Mouse (Mus musculus) MEL (cell line): ENCODE data around the gene Themis2. TPM values are rescaled to one million over a fixed set of nuclear protein-coding genes. Genes with fewer than 3 reads are reported as not detected.
A peak's percentile ranks its signal among the peaks of the same experiment; 100 is the strongest.

ENCODE experiments used
- DNase-seq: peaks from one replicate; pipeline ENCODE4 v3.0.0; 2011; ENCODE audit warnings: low read depth, low spot score
- H3K27ac ChIP-seq: 2 replicates; pipeline ENCODE4 v1.5.1; 2012; ENCODE audit warnings: low read depth, mild to moderate bottlenecking, control low read depth, low read length, moderate library complexity; ENCODE audit not compliant: control insufficient read depth
- H3K27me3 ChIP-seq, 2 experiments: fragments of 150-350 bp in 1 of 2; sonication (generic) in 1 of 2; 2 replicates each; pipeline ENCODE4 v1.6.1; 2012; ENCODE audit warnings: low read length in 2 of 2, mild to moderate bottlenecking in 2 of 2, improper control_type of control experiment in 1 of 2, moderate library complexity in 1 of 2; ENCODE audit not compliant: insufficient read depth in 2 of 2, control insufficient read depth in 1 of 2
- H3K36me3 ChIP-seq, 2 experiments: 2 replicates each; pipeline ENCODE4 v1.6.1; 2012 to 2014; ENCODE audit warnings: low read length in 2 of 2, improper control_type of control experiment in 1 of 2, inconsistent platforms in 1 of 2, mild to moderate bottlenecking in 1 of 2; ENCODE audit not compliant: insufficient read depth in 2 of 2, control insufficient read depth in 1 of 2
- H3K4me1 ChIP-seq, 2 experiments: fragments of 150-350 bp in 1 of 2; sonication (generic) in 1 of 2; 2 replicates each; pipeline ENCODE4 v1.6.1; 2012; ENCODE audit warnings: low read length in 2 of 2, improper control_type of control experiment in 1 of 2, mild to moderate bottlenecking in 1 of 2; ENCODE audit not compliant: insufficient read depth in 2 of 2, control insufficient read depth in 1 of 2
- H3K4me3 ChIP-seq, 2 experiments: fragments of 150-350 bp in 1 of 2; sonication (generic) in 1 of 2; 2 replicates each; pipeline ENCODE4 v1.5.1; 2012; ENCODE audit warnings: low read depth in 2 of 2, low read length in 2 of 2, mild to moderate bottlenecking in 2 of 2, moderate library complexity in 2 of 2, control low read depth in 1 of 2, improper control_type of control experiment in 1 of 2; ENCODE audit not compliant: control insufficient read depth in 1 of 2, insufficient read depth in 1 of 2
- H3K79me2 ChIP-seq: 2 replicates; pipeline ENCODE4 v1.6.1; 2012; ENCODE audit warnings: mild to moderate bottlenecking, low read length, moderate library complexity; ENCODE audit not compliant: control insufficient read depth, poor library complexity, insufficient read depth
- H3K9ac ChIP-seq: 2 replicates; pipeline ENCODE4 v1.6.1; 2012; ENCODE audit warnings: low read depth, mild to moderate bottlenecking, control low read depth, low read length, moderate library complexity; ENCODE audit not compliant: control insufficient read depth, poor library complexity, severe bottlenecking
- H3K9me3 ChIP-seq: fragments of 150-350 bp; sonication (generic); replicated peaks from 2 replicates; pipeline ENCODE4 v1.6.1; 2012; ENCODE audit warnings: mild to moderate bottlenecking, low read length, improper control_type of control experiment, moderate library complexity; ENCODE audit not compliant: insufficient read depth
- BHLHE40 ChIP-seq: IDR thresholded peaks from 2 replicates; pipeline ENCODE4 v1.6.1; 2012; ENCODE audit warnings: low read depth, mild to moderate bottlenecking, inconsistent platforms, low read length, improper control_type of control experiment, borderline replicate concordance
- CHD1 ChIP-seq: IDR thresholded peaks from 2 replicates; pipeline ENCODE4 v1.6.1; 2012; ENCODE audit warnings: low read depth, mild to moderate bottlenecking, inconsistent platforms, low read length, improper control_type of control experiment
- CHD2 ChIP-seq: IDR thresholded peaks from 2 replicates; pipeline ENCODE4 v1.6.1; 2011; ENCODE audit warnings: low read length, improper control_type of control experiment
- CTCF ChIP-seq, 3 experiments: IDR thresholded peaks in 2 of 3; conservative IDR thresholded peaks in 1 of 3; 2 replicates each; pipeline ENCODE4 v1.5.1; 2011 to 2012; ENCODE audit warnings: low read length in 3 of 3, low read depth in 2 of 3, mild to moderate bottlenecking in 2 of 3, improper control_type of control experiment in 1 of 3, inconsistent platforms in 1 of 3, mixed read lengths in 1 of 3, moderate library complexity in 1 of 3; ENCODE audit not compliant: control insufficient read depth in 1 of 3, insufficient read depth in 1 of 3, poor library complexity in 1 of 3, severe bottlenecking in 1 of 3
- E2F4 ChIP-seq: IDR thresholded peaks from 2 replicates; pipeline ENCODE4 v1.6.1; 2011; ENCODE audit warnings: low read depth, low read length, improper control_type of control experiment, borderline replicate concordance
- ELF1 ChIP-seq: IDR thresholded peaks from 2 replicates; pipeline ENCODE4 v1.6.1; 2014; ENCODE audit warnings: low read depth, mild to moderate bottlenecking, inconsistent platforms, low read length, improper control_type of control experiment, moderate library complexity
- EP300 ChIP-seq, 2 experiments: IDR thresholded peaks; 2 replicates each; pipeline ENCODE4 v1.6.1; 2011; ENCODE audit warnings: improper control_type of control experiment in 2 of 2, low read length in 2 of 2, low read depth in 1 of 2, mild to moderate bottlenecking in 1 of 2
- ETS1 ChIP-seq: IDR thresholded peaks from 2 replicates; pipeline ENCODE4 v1.6.1; 2012; ENCODE audit warnings: low read depth, mild to moderate bottlenecking, inconsistent platforms, low read length, improper control_type of control experiment, moderate library complexity
- HCFC1 ChIP-seq: IDR thresholded peaks from 2 replicates; pipeline ENCODE4 v1.6.1; 2012; ENCODE audit warnings: low read depth, mild to moderate bottlenecking, inconsistent platforms, low read length, improper control_type of control experiment, moderate library complexity
- JUND ChIP-seq: IDR thresholded peaks from 2 replicates; pipeline ENCODE4 v1.6.1; 2011; ENCODE audit warnings: low read depth, mild to moderate bottlenecking, improper control_type of control experiment, low read length
- KAT2A ChIP-seq: conservative IDR thresholded peaks from 2 replicates; pipeline ENCODE4 v1.6.1; 2012; ENCODE audit warnings: low read depth, low read length, improper control_type of control experiment, inconsistent platforms
- MAX ChIP-seq: IDR thresholded peaks from 2 replicates; pipeline ENCODE4 v1.6.1; 2011; ENCODE audit warnings: low read length, improper control_type of control experiment
- MAZ ChIP-seq: IDR thresholded peaks from 2 replicates; pipeline ENCODE4 v1.6.1; 2012; ENCODE audit warnings: low read depth, mild to moderate bottlenecking, inconsistent platforms, low read length, improper control_type of control experiment
- MEF2A ChIP-seq: IDR thresholded peaks from 2 replicates; pipeline ENCODE4 v1.6.1; 2014; ENCODE audit warnings: low read depth, mild to moderate bottlenecking, inconsistent platforms, low read length, improper control_type of control experiment; ENCODE audit not compliant: poor library complexity, insufficient replicate concordance, severe bottlenecking; ENCODE audit errors: extremely low read depth
- MYB ChIP-seq: IDR thresholded peaks from 2 replicates; pipeline ENCODE4 v1.6.1; 2011; ENCODE audit warnings: mild to moderate bottlenecking, low read depth, low read length, improper control_type of control experiment
- MYC ChIP-seq: IDR thresholded peaks from 2 replicates; pipeline ENCODE4 v1.6.1; 2011; ENCODE audit warnings: low read depth, mild to moderate bottlenecking, low read length, improper control_type of control experiment, moderate library complexity
- NELFE ChIP-seq: IDR thresholded peaks from 2 replicates; pipeline ENCODE4 v1.6.1; 2011; ENCODE audit warnings: low read depth, low read length, improper control_type of control experiment
- NRF1 ChIP-seq: IDR thresholded peaks from 2 replicates; pipeline ENCODE4 v1.6.1; 2014; ENCODE audit warnings: low read depth, mild to moderate bottlenecking, inconsistent platforms, low read length, improper control_type of control experiment, moderate library complexity; ENCODE audit not compliant: poor library complexity, insufficient read depth, severe bottlenecking
- POLR2A ChIP-seq, 2 experiments: IDR thresholded peaks; 2 replicates each; pipeline ENCODE4 v1.6.1; 2011 to 2012; ENCODE audit warnings: low read length in 2 of 2, mild to moderate bottlenecking in 2 of 2, control low read depth in 1 of 2, improper control_type of control experiment in 1 of 2, low read depth in 1 of 2, moderate library complexity in 1 of 2; ENCODE audit not compliant: control insufficient read depth in 1 of 2, insufficient read depth in 1 of 2, poor library complexity in 1 of 2
- POLR2AphosphoS2 ChIP-seq: IDR thresholded peaks from 2 replicates; pipeline ENCODE4 v1.6.1; 2011; ENCODE audit warnings: low read length, improper control_type of control experiment
- POLR2AphosphoS5 ChIP-seq: IDR thresholded peaks from 2 replicates; pipeline ENCODE4 v1.6.1; 2012; ENCODE audit warnings: low read depth, borderline replicate concordance, mild to moderate bottlenecking, inconsistent platforms, low read length, moderate library complexity, mixed read lengths
- RAD21 ChIP-seq: IDR thresholded peaks from 2 replicates; pipeline ENCODE4 v1.6.1; 2011; ENCODE audit warnings: mild to moderate bottlenecking, low read depth, low read length, improper control_type of control experiment
- RCOR1 ChIP-seq: IDR thresholded peaks from 2 replicates; pipeline ENCODE4 v1.6.1; 2012; ENCODE audit warnings: low read depth, mild to moderate bottlenecking, inconsistent platforms, low read length, improper control_type of control experiment
- SIN3A ChIP-seq: IDR thresholded peaks from 2 replicates; pipeline ENCODE4 v1.6.1; 2012; ENCODE audit warnings: low read length, improper control_type of control experiment, inconsistent platforms
- SMC3 ChIP-seq: IDR thresholded peaks from 2 replicates; pipeline ENCODE4 v1.6.1; 2011; ENCODE audit warnings: low read depth, low read length, improper control_type of control experiment
- TBP ChIP-seq: IDR thresholded peaks from 2 replicates; pipeline ENCODE4 v1.8.0; 2011; ENCODE audit warnings: low read depth, low read length, improper control_type of control experiment
- TCF12 ChIP-seq: IDR thresholded peaks from 2 replicates; pipeline ENCODE4 v1.6.1; 2014; ENCODE audit warnings: low read depth, mild to moderate bottlenecking, inconsistent platforms, low read length, improper control_type of control experiment, moderate library complexity
- USF2 ChIP-seq, 2 experiments: IDR thresholded peaks; 2 replicates each; pipeline ENCODE4 v1.6.1; 2011 to 2012; ENCODE audit warnings: improper control_type of control experiment in 2 of 2, low read length in 2 of 2, borderline replicate concordance in 1 of 2, inconsistent platforms in 1 of 2, low read depth in 1 of 2, mild to moderate bottlenecking in 1 of 2; ENCODE audit not compliant: insufficient read depth in 1 of 2
- ZKSCAN1 ChIP-seq: IDR thresholded peaks from 2 replicates; pipeline ENCODE4 v1.6.1; 2012; ENCODE audit warnings: low read depth, mild to moderate bottlenecking, inconsistent platforms, low read length, improper control_type of control experiment, moderate library complexity
- ZNF384 ChIP-seq: IDR thresholded peaks from 2 replicates; pipeline ENCODE4 v1.6.1; 2012; ENCODE audit warnings: low read depth, mild to moderate bottlenecking, inconsistent platforms, low read length, improper control_type of control experiment
- polyA plus RNA-seq, 2 experiments: library from polyadenylated mRNA; stranded (reverse) in 1 of 2; unstranded in 1 of 2; fragments of >175 nt in 1 of 2; fragments of >200 nt in 1 of 2; gene quantifications; 2 replicates each; pipeline versions ENCODE4 v1.2.1 to v1.2.4; 2012; ENCODE audit warnings: low replicate concordance in 2 of 2, low read depth in 1 of 2; ENCODE audit not compliant: insufficient read length in 2 of 2, insufficient read depth in 1 of 2, missing spikeins in 1 of 2
- total RNA-seq: library from RNA; depleted of rRNA; stranded (reverse); fragments of 300-350 nt; gene quantifications from 2 replicates; pipeline ENCODE4 v1.2.3, GENCODE M21; 2012

The Themis2 gene
- total and polyA plus RNA-seq, 3 experiments, result 1.0 to 2.6 TPM; not detected in 1

- Histone ChIP-seq H3K4me1 (peaks cover 19 to 28% of the 10 kb centered on the region in 2 experiments), H3K36me3 (peaks cover 0 to 33% of the 10 kb centered on the region in 2 experiments; a peak in 2 of 4 replicates), H3K9me3 (no peaks in the 10 kb centered on the region), H3K27me3 (no peaks in the 10 kb centered on the region), H3K9ac (peak overlapping the region; percentile 15), H3K79me2 (no peaks in the 10 kb centered on the region), H3K4me3 (peak overlapping the region in 1 of 2 experiments; percentile 39; a peak in 1 of 4 replicates), H3K27ac (peak overlapping the region; percentile 54)
- peak; percentile 87 for DNase-seq
- no peak for TF ChIP-seq MAX
- TF ChIP-seq HCFC1, result peak; percentile 58
- TF ChIP-seq POLR2AphosphoS2, result no peak
- TF ChIP-seq ZKSCAN1, result peak; percentile 84; the same call in 1 of the 2 replicates
- TF ChIP-seq CTCF (IDR thresholded peaks at IDR 0.05 in 2 of 3, conservative IDR thresholded peaks at IDR 0.05 in 1 of 3; ENCODE audit: control insufficient read depth in 1 of 3, insufficient read depth in 1 of 3, low read depth in 2 of 3, low read length in 3 of 3, poor library complexity in 1 of 3, severe bottlenecking in 1 of 3), result no peak
- peak; percentile 78 for TF ChIP-seq ETS1
- no peak; the same call in 1 of the 2 replicates for TF ChIP-seq SMC3
- TF ChIP-seq MEF2A, result no peak
- peak; percentile 81 for TF ChIP-seq RCOR1
- TF ChIP-seq NELFE, result peak; percentile 38; the same call in 1 of the 2 replicates
- TF ChIP-seq BHLHE40, result peak; percentile 47; the same call in 1 of the 2 replicates
- TF ChIP-seq TBP, result 0 out of 2 replicates have a peak, but pooled peaks have one; percentile 30
- TF ChIP-seq NRF1, result peak; percentile 55; the same call in 1 of the 2 replicates
- no peak for TF ChIP-seq JUND
- no peak for TF ChIP-seq POLR2A (IDR thresholded peaks at IDR 0.05; ENCODE audit: control insufficient read depth in 1 of 2, insufficient read depth in 1 of 2, low read depth in 1 of 2, low read length in 2 of 2, poor library complexity in 1 of 2)
- TF ChIP-seq EP300 (IDR thresholded peaks at IDR 0.05; ENCODE audit: low read depth in 1 of 2, low read length in 2 of 2), result peak; percentile 59 to 70
- TF ChIP-seq MYC, result 0 out of 2 replicates have a peak, but pooled peaks have one; percentile 51
- TF ChIP-seq SIN3A, result peak; percentile 74
- peak; percentile 99 for TF ChIP-seq ZNF384
- peak; percentile 60; the same call in 1 of the 2 replicates for TF ChIP-seq MAZ
- 0 out of 2 replicates have a peak, but pooled peaks have one; percentile 29 for TF ChIP-seq MYB
- peak; percentile 66 for TF ChIP-seq ELF1
- no peak; the same call in 1 of the 2 replicates for TF ChIP-seq CHD1
- no peak for TF ChIP-seq E2F4
- TF ChIP-seq RAD21, result no peak
- no peak for TF ChIP-seq POLR2AphosphoS5
- peak; percentile 65 for TF ChIP-seq CHD2
- TF ChIP-seq USF2 (IDR thresholded peaks at IDR 0.05; ENCODE audit: borderline replicate concordance in 1 of 2, insufficient read depth in 1 of 2, low read depth in 1 of 2, low read length in 2 of 2), result no peak
- TF ChIP-seq TCF12, result peak; percentile 59
- TF ChIP-seq KAT2A, result no peak
Observed at GRCm38 (mm10) chr4:132807771-132808641, 11.8 kb upstream of the Themis2 start.
